Mouse (Mus musculus): ENCODE measurements around the gene Hmcn1. TPM values are rescaled to one million over a fixed set of nuclear protein-coding genes. Genes with fewer than 3 reads are reported as not detected.

The Hmcn1 gene
- polyA plus RNA-seq, 1 experiment from 2014 or later = 20.9 TPM

DNA sequence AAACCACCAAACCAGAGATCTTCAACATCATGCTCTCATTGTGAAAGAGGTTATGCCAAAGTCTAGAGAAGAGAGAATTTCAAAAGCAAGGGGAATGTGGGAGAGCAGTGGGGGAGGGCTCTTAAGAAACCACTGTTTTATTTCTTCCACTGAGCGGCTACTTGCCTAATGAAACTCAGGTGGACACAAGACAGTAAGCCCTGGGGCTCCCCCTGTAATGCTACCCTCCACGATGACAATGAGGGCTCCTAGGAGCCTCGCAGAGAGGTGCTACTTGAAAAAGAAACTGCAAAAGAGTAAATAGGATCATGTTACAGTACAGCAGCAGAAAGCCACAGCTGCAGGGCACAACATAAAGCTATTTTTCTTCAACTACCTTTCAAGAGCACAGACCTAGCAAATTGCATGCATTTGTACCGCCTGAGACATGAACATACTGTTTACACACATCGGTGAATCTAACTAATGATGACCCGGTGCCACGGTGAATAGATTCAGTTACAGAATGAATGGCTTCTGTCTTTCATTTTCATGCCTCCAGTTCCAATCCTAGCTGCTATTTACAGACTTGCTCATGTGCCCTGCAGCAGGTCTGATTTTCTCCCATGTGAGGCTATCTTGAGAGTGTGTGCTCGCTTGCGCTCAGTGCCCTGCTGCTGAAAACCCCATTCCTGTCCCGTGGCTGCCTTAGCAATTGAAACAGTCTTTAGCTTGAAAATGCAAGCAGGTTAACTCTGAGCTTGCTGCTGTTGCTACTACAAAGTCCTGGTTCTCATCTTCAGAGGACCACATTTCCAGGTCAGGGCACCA, 1.3 kb downstream of the Hmcn1 start:
- peak overlapping the region; percentile 87 for H3K9ac ChIP-seq
- H3K27me3 ChIP-seq (replicated peaks) = no peaks in the 10 kb centered on the region
- peaks cover 17% of the 10 kb centered on the region for H3K4me1 ChIP-seq (replicated peaks)
- H3K9me3 ChIP-seq (replicated peaks) = peaks cover 4% of the 10 kb centered on the region; the same call in 1 of the 2 replicates
- H3K27ac ChIP-seq (ENCODE audit: poor library complexity, severe bottlenecking) = peak overlapping the region; percentile 93
- WGBS = 8% methylated on average over 10 of the region's 10 CpGs
- no peaks in the 10 kb centered on the region for H3K36me3 ChIP-seq
- ATAC-seq (ENCODE audit: insufficient number of reproducible peaks, low FRiP score) = no peak
- H3K4me2 ChIP-seq = peak overlapping the region; percentile 65
- peak overlapping the region; percentile 75 for H3K4me3 ChIP-seq

DNA sequence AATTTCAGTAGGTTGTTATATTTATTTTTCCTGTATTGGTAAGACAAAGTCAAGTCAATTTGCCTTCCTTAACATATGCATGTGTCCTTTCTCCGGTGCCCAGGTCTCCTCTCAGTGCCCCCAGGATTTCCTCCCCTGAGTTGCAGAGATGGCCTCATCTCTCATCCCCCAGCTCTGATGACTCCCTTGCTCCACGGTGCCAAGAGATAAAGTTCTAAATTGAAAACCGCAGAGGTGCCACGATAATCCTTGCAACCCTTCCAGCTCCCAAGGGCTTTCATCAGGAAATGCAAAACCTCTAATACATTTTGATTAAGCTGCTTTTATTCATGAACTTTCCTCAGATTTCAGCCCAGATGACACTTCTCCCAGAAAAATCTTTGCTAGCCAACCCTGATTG, 8.3 kb downstream of the Hmcn1 start:
- 14% methylated on average over 4 of the region's 4 CpGs for WGBS
- no peak for ATAC-seq (ENCODE audit: insufficient number of reproducible peaks, low FRiP score)
- H3K4me3 ChIP-seq = no peak overlapping the region
- H3K9me3 ChIP-seq (replicated peaks) = no peaks in the 10 kb centered on the region
- peaks cover 51% of the 10 kb centered on the region for H3K4me1 ChIP-seq (replicated peaks)
- H3K9ac ChIP-seq = peak overlapping the region; percentile 17; the same call in 1 of the 2 replicates
- no peaks in the 10 kb centered on the region for H3K27me3 ChIP-seq (replicated peaks)
- peak overlapping the region; percentile 46; the same call in 1 of the 2 replicates for H3K27ac ChIP-seq (ENCODE audit: poor library complexity, severe bottlenecking)
- peak overlapping the region; percentile 34 for H3K4me2 ChIP-seq
- H3K36me3 ChIP-seq = peaks cover 3% of the 10 kb centered on the region; the same call in 1 of the 2 replicates

DNA sequence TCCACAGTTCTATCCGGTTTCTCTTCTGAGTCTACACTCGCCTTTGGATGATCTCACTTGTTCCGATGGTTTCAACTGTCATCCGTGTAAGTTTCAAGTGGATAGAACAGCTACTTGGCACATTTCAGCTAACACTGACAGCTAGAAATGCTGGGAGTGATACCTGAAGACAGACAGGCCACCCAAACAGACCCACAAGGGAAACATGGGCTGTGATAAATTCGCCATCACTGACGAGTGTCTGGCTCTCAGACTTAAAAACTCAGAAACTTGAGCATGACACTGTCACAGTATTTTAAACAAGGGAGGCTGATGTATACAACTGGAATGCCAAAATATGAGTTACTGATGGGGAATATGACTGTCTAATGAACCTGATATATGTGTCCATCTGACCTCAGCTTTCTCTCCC, 9.1 kb downstream of the Hmcn1 start:
- H3K27ac ChIP-seq (ENCODE audit: poor library complexity, severe bottlenecking) = peak overlapping the region; percentile 73
- H3K4me2 ChIP-seq = peak overlapping the region; percentile 49
- no peaks in the 10 kb centered on the region for H3K27me3 ChIP-seq (replicated peaks)
- peaks cover 51% of the 10 kb centered on the region for H3K4me1 ChIP-seq (replicated peaks)
- no peak overlapping the region for H3K4me3 ChIP-seq
- H3K36me3 ChIP-seq = peaks cover 3% of the 10 kb centered on the region; the same call in 1 of the 2 replicates
- no peak overlapping the region; the same call in 1 of the 2 replicates for H3K9ac ChIP-seq
- no peaks in the 10 kb centered on the region for H3K9me3 ChIP-seq (replicated peaks)
- 25% methylated on average over 6 of the region's 6 CpGs for WGBS
- ATAC-seq (ENCODE audit: insufficient number of reproducible peaks, low FRiP score) = peak; percentile 48

DNA sequence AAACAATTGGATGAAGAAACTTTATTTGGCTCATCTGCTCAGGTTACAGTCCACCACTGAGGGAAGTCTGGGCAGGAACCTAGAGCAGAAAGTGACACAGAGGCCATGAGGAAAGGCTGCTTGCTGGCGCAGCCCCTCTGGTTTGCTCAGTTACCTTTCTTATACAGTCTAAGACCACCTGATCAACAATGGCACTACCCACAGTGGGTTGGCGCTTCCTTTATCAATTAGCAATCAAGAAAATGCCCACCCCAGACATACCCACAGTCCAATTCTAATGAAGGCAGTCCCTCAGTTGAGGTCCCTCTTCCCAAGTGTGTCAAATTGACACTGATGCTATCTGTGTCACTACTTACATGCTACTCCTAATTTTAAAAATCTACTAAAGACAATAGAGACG, 14.6 kb downstream of the Hmcn1 start:
- ATAC-seq (ENCODE audit: insufficient number of reproducible peaks, low FRiP score) = no peak
- no peaks in the 10 kb centered on the region for H3K27me3 ChIP-seq (replicated peaks)
- no peak overlapping the region for H3K4me3 ChIP-seq
- 83% methylated on average over 3 of the region's 3 CpGs for WGBS
- no peak overlapping the region for H3K27ac ChIP-seq (ENCODE audit: poor library complexity, severe bottlenecking)
- peaks cover 3% of the 10 kb centered on the region; the same call in 1 of the 2 replicates for H3K36me3 ChIP-seq
- H3K9me3 ChIP-seq (replicated peaks) = no peaks in the 10 kb centered on the region
- H3K4me2 ChIP-seq = no peak overlapping the region
- H3K9ac ChIP-seq = no peak overlapping the region
- peaks cover 28% of the 10 kb centered on the region for H3K4me1 ChIP-seq (replicated peaks)

DNA sequence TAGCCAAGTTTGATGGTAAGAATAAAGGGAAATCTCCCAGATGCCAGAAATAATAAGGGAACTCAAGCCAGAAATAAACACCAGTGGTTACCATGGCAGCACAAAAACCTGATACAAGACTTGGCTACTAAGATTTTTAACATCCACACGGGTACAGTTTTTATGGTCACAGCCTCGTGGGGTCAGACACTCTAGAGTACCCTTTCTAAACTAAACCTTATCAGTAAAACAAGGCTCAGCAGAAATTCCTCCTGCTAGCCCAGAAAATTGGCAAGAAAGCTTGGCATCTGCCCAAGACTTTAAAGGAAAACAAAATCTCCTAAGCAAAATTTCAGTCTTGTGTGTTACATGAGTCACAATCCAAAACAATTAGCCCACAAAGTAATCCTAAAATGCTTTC, 17.0 kb downstream of the Hmcn1 start:
- Histone ChIP-seq H3K27me3 (replicated peaks) (no peaks in the 10 kb centered on the region), H3K4me3 (no peak overlapping the region), H3K36me3 (no peaks in the 10 kb centered on the region; the same call in 1 of the 2 replicates), H3K9ac (no peak overlapping the region), H3K27ac (ENCODE audit: poor library complexity, severe bottlenecking) (peak overlapping the region; percentile 61), H3K4me1 (replicated peaks) (peaks cover 22% of the 10 kb centered on the region), H3K9me3 (replicated peaks) (no peaks in the 10 kb centered on the region), H3K4me2 (peak overlapping the region; percentile 10; the same call in 1 of the 2 replicates)
- 3% methylated on average over 2 of the region's 2 CpGs for WGBS
- no peak for ATAC-seq (ENCODE audit: insufficient number of reproducible peaks, low FRiP score)

DNA sequence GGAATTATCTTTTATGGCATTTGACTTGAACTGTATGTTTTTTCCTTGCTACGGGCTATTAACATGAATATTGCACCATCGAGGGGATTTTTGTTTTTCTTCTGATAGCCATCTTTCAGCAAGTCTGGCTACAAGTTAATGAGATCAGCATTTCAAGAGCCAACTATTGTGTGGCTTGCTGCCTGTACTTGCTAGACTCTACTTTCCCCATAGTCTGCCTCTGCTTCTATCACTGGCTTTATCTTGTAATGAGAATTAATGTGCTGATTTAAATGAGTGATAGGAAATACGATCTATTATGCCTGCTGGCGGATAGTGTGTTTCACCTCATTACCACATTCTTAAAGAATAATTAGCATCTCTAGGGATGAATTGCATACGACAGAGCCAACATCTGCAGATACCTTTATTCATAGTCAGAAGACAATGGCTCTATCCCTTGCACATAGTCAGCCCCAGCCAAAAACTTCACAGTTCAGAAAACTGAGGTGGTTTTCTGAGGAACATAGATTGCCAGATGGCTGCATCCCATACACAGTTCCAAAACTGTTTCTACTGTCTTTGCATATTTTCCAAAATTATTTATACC, 33.7 kb downstream of the Hmcn1 start:
- no peak for ATAC-seq (ENCODE audit: insufficient number of reproducible peaks, low FRiP score)
- Histone ChIP-seq H3K9me3 (replicated peaks) (no peaks in the 10 kb centered on the region), H3K4me2 (no peak overlapping the region), H3K9ac (no peak overlapping the region), H3K27ac (ENCODE audit: poor library complexity, severe bottlenecking) (no peak overlapping the region), H3K4me3 (no peak overlapping the region), H3K4me1 (replicated peaks) (peaks cover 29% of the 10 kb centered on the region), H3K27me3 (replicated peaks) (no peaks in the 10 kb centered on the region), H3K36me3 (no peaks in the 10 kb centered on the region)
- WGBS = 55% methylated on average over 5 of the region's 5 CpGs

DNA sequence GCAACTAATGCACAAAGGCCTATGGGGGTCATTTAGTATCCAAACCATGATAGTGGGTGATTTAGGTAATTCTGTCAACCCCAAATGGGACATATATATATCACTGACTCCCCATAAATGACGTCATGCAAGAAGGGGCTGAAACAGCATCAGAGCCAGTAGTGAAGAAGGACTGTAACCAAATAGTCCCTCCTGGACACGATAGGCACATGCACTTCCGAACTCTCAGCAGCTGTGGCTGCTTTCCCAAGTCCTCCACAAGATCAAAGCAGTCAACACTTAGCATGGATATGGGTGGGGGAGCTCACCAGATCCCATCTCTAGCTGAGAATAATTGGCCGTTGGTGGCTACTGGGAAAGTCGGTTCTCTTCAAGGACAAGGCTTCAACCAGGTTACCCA, 42.2 kb downstream of the Hmcn1 start:
- H3K4me1 ChIP-seq (replicated peaks) = peaks cover 25% of the 10 kb centered on the region
- no peak for ATAC-seq (ENCODE audit: insufficient number of reproducible peaks, low FRiP score)
- H3K36me3 ChIP-seq = peaks cover 4% of the 10 kb centered on the region
- no peak overlapping the region for H3K4me3 ChIP-seq
- H3K27me3 ChIP-seq (replicated peaks) = no peaks in the 10 kb centered on the region
- H3K4me2 ChIP-seq = no peak overlapping the region
- H3K27ac ChIP-seq (ENCODE audit: poor library complexity, severe bottlenecking) = no peak overlapping the region
- H3K9me3 ChIP-seq (replicated peaks) = no peaks in the 10 kb centered on the region
- 73% methylated on average over 5 of the region's 5 CpGs for WGBS
- no peak overlapping the region for H3K9ac ChIP-seq

DNA sequence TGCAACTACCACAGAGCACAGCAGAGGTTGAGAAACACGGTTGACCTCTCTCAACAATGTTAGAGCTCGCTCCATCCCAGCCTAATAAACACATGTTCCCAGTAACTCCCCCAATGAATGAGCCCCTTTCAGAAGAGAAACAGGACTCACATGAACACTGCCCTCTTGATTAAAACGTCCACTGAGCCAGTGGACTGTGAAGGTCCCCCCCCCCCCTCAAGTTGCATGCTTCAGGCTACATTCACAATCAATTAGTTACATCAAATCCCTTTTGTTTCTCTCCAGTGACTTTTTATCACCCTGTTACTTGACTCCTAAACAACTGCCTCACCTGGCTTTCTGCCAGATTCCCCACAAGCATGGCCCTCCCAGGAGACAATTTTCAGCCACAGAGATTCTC, 43.2 kb downstream of the Hmcn1 start:
- 34% methylated on average over 3 of the region's 3 CpGs for WGBS
- peaks cover 22% of the 10 kb centered on the region for H3K4me1 ChIP-seq (replicated peaks)
- H3K4me2 ChIP-seq = no peak overlapping the region
- peaks cover 4% of the 10 kb centered on the region for H3K36me3 ChIP-seq
- H3K9me3 ChIP-seq (replicated peaks) = no peaks in the 10 kb centered on the region
- H3K9ac ChIP-seq = no peak overlapping the region
- H3K27me3 ChIP-seq (replicated peaks) = no peaks in the 10 kb centered on the region
- H3K27ac ChIP-seq (ENCODE audit: poor library complexity, severe bottlenecking) = no peak overlapping the region
- ATAC-seq (ENCODE audit: insufficient number of reproducible peaks, low FRiP score) = no peak
- H3K4me3 ChIP-seq = no peak overlapping the region

DNA sequence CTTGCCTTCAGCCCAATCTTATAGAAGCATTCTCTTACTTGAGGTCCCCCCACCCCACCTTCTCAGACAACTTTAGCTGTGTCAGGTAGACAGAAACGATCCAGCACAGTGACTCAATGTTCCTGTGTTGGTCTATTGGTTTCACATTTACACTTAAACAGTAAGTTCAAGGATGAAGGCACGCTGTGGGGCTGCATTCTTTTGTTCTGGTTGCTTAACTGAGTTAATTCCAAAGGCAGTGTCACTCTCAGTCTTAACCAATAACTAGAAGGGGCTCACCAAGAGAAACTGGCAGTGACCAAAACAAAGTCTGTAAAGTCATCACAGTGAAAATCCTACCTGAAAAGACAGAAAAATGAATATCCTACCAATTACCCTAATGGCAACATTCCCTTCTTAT, 44.3 kb downstream of the Hmcn1 start:
- Histone ChIP-seq H3K27ac (ENCODE audit: poor library complexity, severe bottlenecking) (no peak overlapping the region), H3K4me3 (no peak overlapping the region), H3K9me3 (replicated peaks) (no peaks in the 10 kb centered on the region), H3K4me1 (replicated peaks) (peaks cover 24% of the 10 kb centered on the region), H3K36me3 (peaks cover 4% of the 10 kb centered on the region), H3K4me2 (no peak overlapping the region), H3K9ac (no peak overlapping the region), H3K27me3 (replicated peaks) (no peaks in the 10 kb centered on the region)
- no peak for ATAC-seq (ENCODE audit: insufficient number of reproducible peaks, low FRiP score)
- 76% methylated on average over 2 of the region's 2 CpGs for WGBS

DNA sequence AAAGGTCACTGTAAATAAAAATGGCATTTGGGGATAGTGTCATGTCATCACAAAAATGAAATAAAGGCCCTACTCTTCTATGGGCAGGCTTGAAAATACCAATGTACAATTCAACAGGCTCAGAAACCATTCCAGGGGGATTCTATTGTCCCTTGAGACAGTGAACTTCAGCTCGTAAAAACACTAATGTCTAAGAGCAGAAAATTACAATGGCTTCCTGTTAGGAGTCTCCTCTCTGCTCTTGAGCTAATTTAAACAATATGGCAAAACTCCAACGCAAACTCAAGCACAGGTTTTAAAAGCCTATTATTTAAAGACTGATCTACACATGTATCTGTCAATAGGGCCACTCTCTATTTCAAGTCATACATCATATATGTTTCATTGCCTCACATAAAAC, 49.6 kb downstream of the Hmcn1 start:
- Histone ChIP-seq H3K36me3 (0 out of 2 replicates have a peak, but pooled peaks cover under 1% of the 10 kb centered on the region), H3K4me2 (no peak overlapping the region), H3K9ac (no peak overlapping the region), H3K27ac (ENCODE audit: poor library complexity, severe bottlenecking) (no peak overlapping the region), H3K4me3 (no peak overlapping the region), H3K4me1 (replicated peaks) (peaks cover 15% of the 10 kb centered on the region), H3K27me3 (replicated peaks) (no peaks in the 10 kb centered on the region), H3K9me3 (replicated peaks) (no peaks in the 10 kb centered on the region)
- WGBS = 49% methylated on average over 2 of the region's 2 CpGs
- ATAC-seq (ENCODE audit: insufficient number of reproducible peaks, low FRiP score) = no peak

DNA sequence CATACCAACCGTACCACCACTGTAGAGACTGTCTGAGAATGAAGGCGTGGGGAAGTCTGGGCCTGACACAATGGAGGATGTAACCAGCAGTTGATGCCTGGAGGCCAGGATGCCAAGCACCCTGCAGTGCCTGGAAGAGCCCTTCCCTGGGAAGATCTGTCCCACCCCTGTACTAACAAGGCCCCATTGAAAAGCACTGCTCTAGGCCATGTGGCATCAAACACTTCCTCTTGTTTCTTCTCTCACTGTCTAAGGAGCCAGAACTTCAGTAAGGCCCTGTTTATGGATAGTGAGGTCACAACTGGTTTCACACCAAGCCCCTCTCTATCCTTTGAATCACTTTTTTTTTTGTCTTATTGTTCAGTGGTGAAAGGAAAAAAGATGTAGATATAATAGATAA, 51.1 kb downstream of the Hmcn1 start:
- WGBS = 85% methylated on average over 2 of the region's 2 CpGs
- peaks cover 23% of the 10 kb centered on the region for H3K4me1 ChIP-seq (replicated peaks)
- H3K9ac ChIP-seq = no peak overlapping the region
- no peaks in the 10 kb centered on the region for H3K36me3 ChIP-seq
- no peaks in the 10 kb centered on the region for H3K9me3 ChIP-seq (replicated peaks)
- ATAC-seq (ENCODE audit: insufficient number of reproducible peaks, low FRiP score) = no peak
- no peak overlapping the region for H3K4me2 ChIP-seq
- no peak overlapping the region for H3K27ac ChIP-seq (ENCODE audit: poor library complexity, severe bottlenecking)
- no peaks in the 10 kb centered on the region for H3K27me3 ChIP-seq (replicated peaks)
- H3K4me3 ChIP-seq = no peak overlapping the region
